Mouse (Mus musculus): ENCODE measurements at regions not wholly inside any gene's neighbourhood (a gene's known extent, or its start where the extent isn't known, plus 50 kb on each side); places are given as distances from the start of the nearest gene placed in this dataset.

GRCm38 (mm10) chr16:62981821-62982220 lies 127.7 kb downstream of the Pros1 start:
- peak; percentile 14 to 41 for DNase-seq

GRCm38 (mm10) chr16:62982558-62982957 lies 128.5 kb downstream of the Pros1 start:
- DNase-seq: no peak

- no peak for DNase-seq
Measured at GRCm38 (mm10) chr16:62995555-62995954, 141.4 kb downstream of the Pros1 start.

- no peak for DNase-seq
Measured at GRCm38 (mm10) chr16:63011151-63011734, 157.1 kb downstream of the Pros1 start.

- peak; percentile 40 to 47 for DNase-seq
Measured at GRCm38 (mm10) chr16:63014453-63014852, 160.3 kb downstream of the Pros1 start.

GRCm38 (mm10) chr16:63016144-63016543 lies 162.0 kb downstream of the Pros1 start:
- peak; percentile 70 to 81 for DNase-seq

GRCm38 (mm10) chr16:63016658-63017057 lies 162.6 kb downstream of the Pros1 start:
- DNase-seq: no peak

- no peak for DNase-seq
Measured at GRCm38 (mm10) chr16:63030399-63030798, 176.3 kb downstream of the Pros1 start.

GRCm38 (mm10) chr16:63031035-63031434 lies 176.9 kb downstream of the Pros1 start:
- DNase-seq: no peak

GRCm38 (mm10) chr16:63031802-63032201 lies 177.7 kb downstream of the Pros1 start:
- DNase-seq: no peak

- DNase-seq: no peak
Measured at GRCm38 (mm10) chr16:63049100-63049499, 195.0 kb downstream of the Pros1 start.

GRCm38 (mm10) chr16:63062883-63063282 lies 208.8 kb downstream of the Pros1 start:
- no peak for DNase-seq

GRCm38 (mm10) chr16:63069987-63070386 lies 215.9 kb downstream of the Pros1 start:
- DNase-seq: no peak

GRCm38 (mm10) chr16:63075814-63076213 lies 221.7 kb downstream of the Pros1 start:
- no peak for DNase-seq

GRCm38 (mm10) chr16:63081383-63081782 lies 227.3 kb downstream of the Pros1 start:
- peak; percentile 44 to 48 for DNase-seq

- no peak for DNase-seq
Measured at GRCm38 (mm10) chr16:63083256-63083655, 229.1 kb downstream of the Pros1 start.

GRCm38 (mm10) chr16:63084021-63084756 lies 230.1 kb downstream of the Pros1 start:
- no peak for DNase-seq

- DNase-seq: peak; percentile 73 to 87
Measured at GRCm38 (mm10) chr16:63086086-63086796, 232.1 kb downstream of the Pros1 start.

- peak; percentile 75 to 85 for DNase-seq
Measured at GRCm38 (mm10) chr16:63091471-63092300, 237.6 kb downstream of the Pros1 start.

GRCm38 (mm10) chr16:63094126-63094840 lies 240.2 kb downstream of the Pros1 start:
- peak; percentile 55 to 57 for DNase-seq

GRCm38 (mm10) chr16:63102362-63102761 lies 248.3 kb downstream of the Pros1 start:
- no peak for DNase-seq

GRCm38 (mm10) chr16:63102930-63103329 lies 248.8 kb downstream of the Pros1 start:
- DNase-seq: no peak
